Mouse (Mus musculus): ENCODE measurements around the gene Zfp622. TPM values are rescaled to one million over a fixed set of nuclear protein-coding genes. Genes with fewer than 3 reads are reported as not detected.
"Not testable (repeated sequence)": the region's sequence is repeated elsewhere in the genome, so short reads cannot be mapped to it uniquely, and the experiment has no call there.

The Zfp622 gene
- polyA plus RNA-seq, 1 experiment from 2014 or later, result 38.7 TPM

DNA sequence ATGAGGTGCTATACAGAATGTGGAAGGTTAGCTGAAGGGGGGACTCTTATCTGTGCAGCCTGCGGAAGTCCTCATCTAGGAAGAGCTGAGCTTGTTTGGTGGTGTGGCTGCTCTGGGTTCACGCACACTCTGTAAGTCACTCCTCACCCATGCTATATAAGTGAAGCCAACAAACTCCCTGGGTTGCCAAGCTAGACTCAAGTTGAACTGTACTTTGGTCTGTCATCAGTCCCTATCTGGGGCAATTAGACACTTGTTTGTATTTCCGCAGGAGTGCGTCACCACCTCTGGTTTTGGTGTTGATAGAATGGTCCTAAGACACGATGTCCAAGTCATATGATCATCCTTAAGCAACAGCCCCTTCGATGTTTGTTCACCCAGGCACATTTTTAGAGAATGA lies 8.4 kb upstream of the Zfp622 start:
- Histone ChIP-seq H3K36me3 (peaks cover 5% of the 10 kb centered on the region; the same call in 1 of the 2 replicates), H3K4me1 (replicated peaks) (no peaks in the 10 kb centered on the region), H3K9ac (no peak overlapping the region), H3K27ac (replicated peaks) (no peak overlapping the region), H3K9me3 (no peaks in the 10 kb centered on the region), H3K4me3 (no peak overlapping the region), H3K4me2 (no peak overlapping the region), H3K27me3 (no peaks in the 10 kb centered on the region)
- 90% methylated on average over 6 of the region's 6 CpGs for WGBS
- ATAC-seq (ENCODE audit: low read depth), result no peak

DNA sequence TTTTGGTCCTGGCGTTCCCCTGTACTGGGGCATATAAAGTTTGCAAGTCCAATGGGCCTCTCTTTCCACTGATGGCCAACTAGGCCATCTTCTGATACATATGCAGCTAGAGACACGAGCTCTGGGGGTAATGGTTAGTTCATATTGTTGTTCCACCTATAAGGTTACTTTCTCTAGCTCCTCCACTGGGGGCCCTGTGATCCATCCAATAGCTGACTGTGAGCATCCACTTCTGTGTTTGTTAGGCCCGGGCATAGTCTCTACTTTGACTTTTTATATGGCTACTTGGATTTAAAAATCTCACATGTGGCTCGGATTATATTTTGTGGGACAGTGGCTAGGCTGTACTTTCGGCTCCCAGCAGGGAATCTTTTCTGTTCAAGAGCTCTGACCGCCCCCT lies 552 bp upstream of the Zfp622 start:
- 21% methylated on average over 6 of the region's 6 CpGs for WGBS
- H3K4me3 ChIP-seq, result peak overlapping the region; percentile 99
- H3K27ac ChIP-seq (replicated peaks), result peak overlapping the region; percentile 91
- H3K36me3 ChIP-seq, result peaks cover 17% of the 10 kb centered on the region
- peaks cover 18% of the 10 kb centered on the region for H3K4me1 ChIP-seq (replicated peaks)
- not testable (repeated sequence) for H3K27me3 ChIP-seq, H3K9me3 ChIP-seq
- peak overlapping the region; percentile 99 for H3K4me2 ChIP-seq
- peak overlapping the region; percentile 94 for H3K9ac ChIP-seq
- peak; percentile 54 for ATAC-seq (ENCODE audit: low read depth)

DNA sequence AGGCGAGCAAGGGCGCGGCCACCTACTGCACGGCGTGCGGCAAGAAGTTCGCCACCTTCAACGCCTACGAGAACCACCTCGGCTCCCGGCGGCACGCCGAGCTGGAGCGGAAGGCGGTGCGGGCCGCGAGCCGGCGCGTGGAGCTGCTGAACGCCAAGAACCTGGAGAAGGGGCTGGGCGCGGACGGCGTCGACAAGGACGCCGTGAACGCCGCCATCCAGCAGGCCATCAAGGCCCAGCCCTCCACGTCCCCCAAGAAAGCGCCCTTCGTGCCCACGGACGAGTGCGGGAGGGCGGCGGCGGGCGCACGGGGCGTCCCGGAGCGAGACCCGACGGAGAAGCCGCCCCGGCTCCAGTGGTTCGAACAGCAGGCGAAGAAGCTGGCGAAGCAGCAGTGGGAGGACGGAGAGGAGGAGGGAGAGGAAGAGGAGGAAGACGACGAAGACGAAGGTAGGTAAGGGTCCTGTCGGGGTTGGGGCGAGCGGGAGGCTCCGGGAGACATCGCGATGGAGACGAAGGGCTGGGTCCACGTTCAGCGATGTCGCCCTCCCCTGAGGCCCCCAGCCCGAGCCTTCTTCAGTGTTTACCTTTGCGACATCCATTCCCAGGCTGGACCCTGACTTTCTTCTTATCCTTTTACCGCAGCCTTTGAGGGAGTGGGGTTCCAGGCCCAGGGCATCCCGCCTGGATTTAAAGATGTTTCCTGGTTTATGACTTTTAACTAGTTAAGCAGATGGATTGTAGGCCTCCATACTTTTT lies 747 bp downstream of the Zfp622 start:
- peak overlapping the region; percentile 94 for H3K9ac ChIP-seq
- peak overlapping the region; percentile 99 for H3K4me2 ChIP-seq
- H3K27me3 ChIP-seq, result no peaks in the 10 kb centered on the region
- no peak for ATAC-seq (ENCODE audit: low read depth)
- H3K4me3 ChIP-seq, result peak overlapping the region; percentile 99
- peaks cover 20% of the 10 kb centered on the region for H3K36me3 ChIP-seq
- H3K27ac ChIP-seq (replicated peaks), result peak overlapping the region; percentile 91
- WGBS, result under 1% methylated on average over 71 of the region's 71 CpGs
- H3K9me3 ChIP-seq, result no peaks in the 10 kb centered on the region
- H3K4me1 ChIP-seq (replicated peaks), result peaks cover 18% of the 10 kb centered on the region

DNA sequence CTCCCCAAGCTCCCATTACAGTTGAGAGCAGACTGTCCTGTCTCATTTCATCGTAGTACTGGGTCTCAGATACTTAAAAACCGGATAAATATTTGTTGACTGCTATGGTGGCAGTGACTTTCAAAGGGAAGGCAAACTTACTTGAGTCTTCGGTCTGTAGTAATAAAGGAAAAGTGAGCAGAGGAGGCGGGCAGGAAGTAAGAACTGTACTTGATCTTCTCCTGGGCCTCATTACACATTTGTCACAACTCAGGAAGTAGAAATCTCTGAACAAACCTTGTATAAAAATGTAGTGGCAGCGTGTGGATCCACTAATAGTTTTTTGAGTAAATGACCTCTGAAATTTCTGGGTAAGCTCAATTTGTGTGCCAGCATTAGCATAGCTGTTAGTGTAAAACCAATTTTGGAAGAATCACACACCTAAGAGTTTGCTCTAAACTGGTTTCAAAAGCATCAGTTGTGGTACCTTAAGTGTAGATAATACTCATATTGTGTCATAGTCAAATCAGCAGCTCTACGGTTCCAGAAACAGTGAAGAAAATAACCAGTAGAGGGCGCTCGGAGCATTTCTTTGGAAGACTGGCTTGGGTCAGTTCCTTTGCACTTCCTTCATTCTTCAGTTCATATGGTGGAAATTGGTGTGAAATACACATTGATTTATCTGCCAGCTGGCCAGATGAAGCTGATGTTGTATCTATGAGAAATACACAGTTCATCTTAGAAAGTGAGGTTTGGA lies 9.0 kb downstream of the Zfp622 start:
- ATAC-seq (ENCODE audit: low read depth), result no peak

GRCm38 (mm10) chr15:25995521-25995920 lies 11.4 kb downstream of the Zfp622 start:
- H3K27ac ChIP-seq (replicated peaks), result no peak overlapping the region
- 44% methylated on average over 2 of the region's 2 CpGs for WGBS

More for the DNA sequence above, 9.0 kb downstream of the Zfp622 start:
- peaks cover 59% of the 10 kb centered on the region for H3K36me3 ChIP-seq
- no peaks in the 10 kb centered on the region for H3K4me1 ChIP-seq (replicated peaks)
- WGBS, result 66% methylated on average over 8 of the region's 8 CpGs
- H3K27ac ChIP-seq (replicated peaks), result no peak overlapping the region
- no peak overlapping the region for H3K4me2 ChIP-seq
- no peak overlapping the region for H3K4me3 ChIP-seq
- H3K27me3 ChIP-seq, result no peaks in the 10 kb centered on the region
- no peaks in the 10 kb centered on the region for H3K9me3 ChIP-seq
- no peak overlapping the region for H3K9ac ChIP-seq

DNA sequence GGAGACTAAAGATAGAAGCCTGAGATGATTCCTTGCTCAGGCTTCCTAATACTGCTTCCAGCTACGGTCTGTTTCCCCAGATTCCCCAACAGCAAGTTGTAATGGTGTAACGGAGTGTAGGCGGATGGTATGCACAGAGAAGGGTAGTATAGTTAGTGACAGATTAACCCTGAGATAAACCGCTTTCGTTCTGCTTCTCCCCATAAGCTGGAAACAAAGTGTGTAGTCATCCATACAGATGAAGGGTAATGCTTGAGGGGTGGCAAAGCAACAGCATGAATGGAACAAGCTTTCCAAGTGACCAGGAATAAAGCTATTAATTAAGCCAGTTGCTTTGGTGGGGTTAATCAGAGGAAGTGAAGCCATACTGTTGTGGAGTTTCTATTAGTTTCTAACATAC lies 15.4 kb downstream of the Zfp622 start:
- H3K9me3 ChIP-seq; ATAC-seq (ENCODE audit: low read depth); H3K4me3 ChIP-seq; H3K27ac ChIP-seq (replicated peaks); H3K4me2 ChIP-seq; H3K27me3 ChIP-seq; H3K4me1 ChIP-seq (replicated peaks); H3K9ac ChIP-seq: not testable (repeated sequence)
- H3K36me3 ChIP-seq, result peaks cover 18% of the 10 kb centered on the region
- 31% methylated on average over 5 of the region's 5 CpGs for WGBS

More at GRCm38 (mm10) chr15:25995521-25995920, 11.4 kb downstream of the Zfp622 start:
- Histone ChIP-seq H3K9me3 (no peaks in the 10 kb centered on the region), H3K4me1 (replicated peaks) (no peaks in the 10 kb centered on the region), H3K36me3 (peaks cover 48% of the 10 kb centered on the region), H3K4me2 (no peak overlapping the region), H3K9ac (no peak overlapping the region), H3K27me3 (no peaks in the 10 kb centered on the region), H3K4me3 (no peak overlapping the region)
- 0 out of 2 replicates have a peak, but pooled peaks have one; percentile 71 for ATAC-seq (ENCODE audit: low read depth)

GRCm38 (mm10) chr15:26008621-26009020 lies 24.5 kb downstream of the Zfp622 start:
- WGBS, result 79% methylated on average over 3 of the region's 3 CpGs

DNA sequence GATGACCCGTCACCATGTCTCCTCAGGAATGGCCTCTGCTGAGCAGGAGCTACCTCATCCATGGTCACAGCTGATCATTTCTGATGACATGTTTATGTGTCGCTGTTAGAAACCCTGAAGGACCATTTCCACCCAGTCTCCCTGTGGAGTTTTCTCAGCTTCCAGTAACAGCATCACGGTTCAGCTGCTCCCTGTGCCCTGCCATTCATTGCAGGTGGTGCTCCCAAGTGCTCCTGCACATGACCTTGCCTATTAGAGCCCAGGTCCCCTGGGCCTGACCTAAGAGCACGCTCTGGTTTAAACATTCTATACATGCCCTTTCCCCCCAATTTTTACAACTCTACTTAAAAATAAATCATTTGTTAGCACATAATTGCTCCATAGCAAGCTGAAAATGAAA lies 28.7 kb downstream of the Zfp622 start:
- no peak for ATAC-seq (ENCODE audit: low read depth)
- Histone ChIP-seq H3K4me3 (no peak overlapping the region), H3K27me3 (no peaks in the 10 kb centered on the region), H3K9me3 (no peaks in the 10 kb centered on the region), H3K27ac (replicated peaks) (no peak overlapping the region), H3K4me1 (replicated peaks) (peaks cover 12% of the 10 kb centered on the region), H3K4me2 (no peak overlapping the region), H3K36me3 (no peaks in the 10 kb centered on the region), H3K9ac (no peak overlapping the region)
- WGBS, result 51% methylated on average over 4 of the region's 4 CpGs

More at GRCm38 (mm10) chr15:26008621-26009020, 24.5 kb downstream of the Zfp622 start:
- H3K9me3 ChIP-seq, result no peaks in the 10 kb centered on the region
- H3K4me2 ChIP-seq, result no peak overlapping the region
- no peaks in the 10 kb centered on the region for H3K36me3 ChIP-seq
- no peak for ATAC-seq (ENCODE audit: low read depth)
- H3K27me3 ChIP-seq, result no peaks in the 10 kb centered on the region
- H3K4me1 ChIP-seq (replicated peaks), result 0 out of 2 replicates have a peak, but pooled peaks cover 6% of the 10 kb centered on the region
- no peak overlapping the region for H3K4me3 ChIP-seq
- H3K27ac ChIP-seq (replicated peaks), result no peak overlapping the region
- H3K9ac ChIP-seq, result no peak overlapping the region

DNA sequence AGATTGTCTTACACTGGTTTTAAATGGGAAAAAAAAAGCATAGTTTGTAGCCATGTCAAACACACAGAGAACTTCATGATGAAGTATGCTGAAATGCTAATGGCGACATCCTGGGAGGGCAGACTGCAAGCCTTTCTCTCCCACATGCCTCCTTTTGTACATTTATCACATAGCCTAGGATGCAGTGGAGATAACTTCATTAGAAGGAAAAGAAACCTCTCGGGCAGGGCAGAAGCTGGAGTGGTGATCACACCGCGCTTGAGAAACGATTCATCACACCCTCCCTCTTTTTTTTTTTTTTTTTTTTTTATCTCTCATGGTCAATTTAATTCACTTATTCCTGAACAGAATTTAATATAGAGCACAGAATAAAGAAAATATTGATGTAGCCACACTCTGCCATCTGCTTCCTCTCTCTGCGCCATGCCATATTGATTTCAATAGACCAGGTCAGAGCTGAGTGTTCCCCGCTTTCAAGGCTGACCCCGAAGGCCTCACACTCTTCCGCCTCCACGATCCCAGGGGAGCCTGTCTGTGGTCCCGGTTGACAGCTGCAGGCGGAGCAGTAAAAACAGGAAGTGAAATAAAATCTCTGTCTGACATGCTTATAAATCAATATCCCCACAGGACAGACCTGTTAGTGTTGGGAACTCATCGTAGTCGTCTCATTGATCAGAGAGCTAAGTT lies 32.0 kb downstream of the Zfp622 start:
- Histone ChIP-seq H3K9me3 (no peaks in the 10 kb centered on the region), H3K9ac (no peak overlapping the region), H3K4me2 (no peak overlapping the region), H3K27me3 (peaks cover 3% of the 10 kb centered on the region; the same call in 1 of the 2 replicates), H3K4me1 (replicated peaks) (peaks cover 6% of the 10 kb centered on the region), H3K36me3 (no peaks in the 10 kb centered on the region), H3K27ac (replicated peaks) (no peak overlapping the region), H3K4me3 (no peak overlapping the region)
- peak; percentile 28; the same call in 1 of the 2 replicates for ATAC-seq (ENCODE audit: low read depth)
- WGBS, result 33% methylated on average over 14 of the region's 14 CpGs

DNA sequence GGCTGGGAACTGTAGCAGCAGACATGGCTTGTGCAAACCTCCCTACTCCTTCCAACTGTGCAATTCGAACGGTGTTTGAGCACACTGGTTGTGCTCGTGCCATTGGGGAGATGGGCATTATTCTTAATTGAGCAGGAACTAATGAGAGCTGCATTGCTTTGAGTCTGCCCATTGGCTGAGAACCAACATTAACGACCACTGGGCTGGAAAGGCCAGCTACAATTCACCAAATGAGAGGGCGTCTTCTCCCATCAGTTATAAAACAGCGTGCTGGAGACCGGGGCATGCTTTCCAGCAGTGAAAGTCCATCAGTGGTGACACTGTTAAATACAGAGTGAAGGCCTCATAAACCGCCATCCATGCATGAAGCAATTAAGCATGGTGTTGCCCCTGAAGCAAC lies 37.6 kb downstream of the Zfp622 start:
- no peak overlapping the region for H3K27ac ChIP-seq (replicated peaks)
- WGBS, result 12% methylated on average over 8 of the region's 8 CpGs
- peaks cover 3% of the 10 kb centered on the region for H3K27me3 ChIP-seq
- H3K4me1 ChIP-seq (replicated peaks), result peaks cover 11% of the 10 kb centered on the region
- no peak overlapping the region for H3K4me3 ChIP-seq
- H3K9me3 ChIP-seq, result no peaks in the 10 kb centered on the region
- H3K36me3 ChIP-seq, result no peaks in the 10 kb centered on the region
- no peak overlapping the region for H3K4me2 ChIP-seq
- H3K9ac ChIP-seq, result no peak overlapping the region
- peak; percentile 76 for ATAC-seq (ENCODE audit: low read depth)

- 84% methylated on average over 5 of the region's 5 CpGs for WGBS
- Histone ChIP-seq H3K4me1 (replicated peaks) (peaks cover 11% of the 10 kb centered on the region), H3K27ac (replicated peaks) (no peak overlapping the region), H3K27me3 (peaks cover 3% of the 10 kb centered on the region), H3K9me3 (no peaks in the 10 kb centered on the region), H3K36me3 (no peaks in the 10 kb centered on the region), H3K4me2 (no peak overlapping the region), H3K4me3 (no peak overlapping the region), H3K9ac (no peak overlapping the region)
- no peak for ATAC-seq (ENCODE audit: low read depth)
Observed at GRCm38 (mm10) chr15:26022636-26023035, 38.5 kb downstream of the Zfp622 start.

GRCm38 (mm10) chr15:26031692-26032091 lies 47.5 kb downstream of the Zfp622 start:
- no peak overlapping the region for H3K9ac ChIP-seq
- H3K4me3 ChIP-seq, result no peak overlapping the region
- H3K27ac ChIP-seq (replicated peaks), result no peak overlapping the region
- H3K9me3 ChIP-seq, result no peaks in the 10 kb centered on the region
- no peak overlapping the region for H3K4me2 ChIP-seq
- WGBS, result 81% methylated on average over 3 of the region's 3 CpGs
- H3K4me1 ChIP-seq (replicated peaks), result no peaks in the 10 kb centered on the region
- H3K36me3 ChIP-seq, result no peaks in the 10 kb centered on the region
- no peaks in the 10 kb centered on the region for H3K27me3 ChIP-seq
- no peak for ATAC-seq (ENCODE audit: low read depth)
